Mouse (Mus musculus): ENCODE data around the gene Tubd1.

GRCm38 (mm10) chr11:86582543-86583260, 37.9 kb downstream of the Tubd1 start:
- no peak for TF ChIP-seq CTCF (IDR thresholded peaks at IDR 0.05; ENCODE audit: low read depth)
- TF ChIP-seq EP300 (IDR thresholded peaks at IDR 0.05; ENCODE audit: low read depth) = no peak
